Comparison of ENCODE assay signal across 16 mouse cellular contexts in genomic region chr2:139380285-139380684, GRCm38 (mm10).
"Had no signal": no experiment of that assay in that cellular context is flagged by ENCODE, and none has a peak within 500 bp of the region (broad histone marks: within the 10 kb centered on the region; RNA-seq: fewer than 3 reads in every experiment).

No protein-coding gene starts in this region.

- H3K27ac ChIP-seq: midbrain, embryonic 10.5 days; midbrain, embryonic 12.5 days; neural tube, embryonic 13.5 days; neural tube, embryonic 15.5 days had no signal

- H3K4me3 ChIP-seq: midbrain, embryonic 10.5 days; midbrain, embryonic 12.5 days; myocyte; neural tube, embryonic 13.5 days; neural tube, embryonic 15.5 days had no signal

- H3K36me3 ChIP-seq: midbrain, embryonic 10.5 days; midbrain, embryonic 12.5 days; neural tube, embryonic 13.5 days; neural tube, embryonic 15.5 days had no signal

- DNase-seq: lung, embryonic 14.5 days; lung, postnatal 10 days; lung, postnatal 4 days; retina, postnatal 1 day; right cerebral cortex, adult 18-20 months; right cerebral cortex, postnatal 25 days; right cerebral cortex, postnatal 4 days; spleen, adult 18-20 months; thymus, adult 18-20 months; thymus, postnatal 14 days; thymus, postnatal 36 days had no signal

- H3K4me1 ChIP-seq: midbrain, embryonic 10.5 days; midbrain, embryonic 12.5 days; neural tube, embryonic 13.5 days; neural tube, embryonic 15.5 days had no signal

- H3K9ac ChIP-seq: lung, embryonic 14.5 days; midbrain, embryonic 12.5 days; neural tube, embryonic 13.5 days; neural tube, embryonic 15.5 days had no signal

- H3K4me2 ChIP-seq: lung, embryonic 14.5 days; midbrain, embryonic 12.5 days; neural tube, embryonic 13.5 days; neural tube, embryonic 15.5 days had no signal

- H3K27me3 ChIP-seq: midbrain, embryonic 12.5 days; neural tube, embryonic 13.5 days; neural tube, embryonic 15.5 days had no signal

- H3K9me3 ChIP-seq: midbrain, embryonic 10.5 days; midbrain, embryonic 12.5 days; neural tube, embryonic 13.5 days; neural tube, embryonic 15.5 days had no signal
